Mouse (Mus musculus) spleen, adult 2 months (tissue): ENCODE measurements around the gene Myo16.

ENCODE experiments used
- CTCF ChIP-seq: fragments of 200-500 bp; IDR thresholded peaks from 2 replicates; pipeline ENCODE4 v1.5.1; 2011; ENCODE audit warnings: mild to moderate bottlenecking, inconsistent platforms; ENCODE audit not compliant: insufficient read depth, insufficient read length, insufficient replicate concordance; ENCODE audit errors: extremely low read depth
- POLR2A ChIP-seq: fragments of 200-500 bp; IDR thresholded peaks from 2 replicates; pipeline ENCODE4 v1.6.1; 2011; ENCODE audit warnings: low read depth, low read length, inconsistent platforms

DNA sequence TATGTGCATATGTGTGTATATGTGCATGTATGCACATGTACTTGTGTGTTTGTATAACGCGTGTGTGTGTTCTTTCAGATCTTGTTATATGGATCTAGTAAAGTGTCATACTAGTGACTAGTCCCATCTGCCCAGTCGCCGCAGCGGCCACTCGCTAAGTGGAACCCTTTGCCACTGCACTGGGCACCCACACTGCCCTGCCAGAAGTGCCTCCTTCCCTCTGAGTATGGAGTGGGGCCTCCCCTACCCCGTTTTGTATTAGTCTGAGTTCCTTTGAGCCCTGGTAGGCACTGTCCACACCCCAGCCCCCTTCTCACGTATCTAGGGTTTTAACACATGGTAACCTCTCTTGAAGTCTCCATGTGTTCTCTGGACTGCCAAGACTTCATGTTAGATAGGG is 264.3 kb downstream of the Myo16 start:
- TF ChIP-seq CTCF, result no peak
- no peak for TF ChIP-seq POLR2A
